Mouse (Mus musculus) fibroblast of lung, adult 2 months (primary cell): ENCODE data around the gene Parva.

Experiments
- DNase-seq: peaks from one replicate; pipeline ENCODE4 v3.0.0-alpha.2; 2011; ENCODE audit warnings: low read depth

The Parva gene

GRCm38 (mm10) chr7:112427357-112428157, at the start of gene Parva:
Gene Parva (plus strand): TSS chr7:112427505.
- peak; percentile 39 for DNase-seq

GRCm38 (mm10) chr7:112378056-112378455, 49.2 kb upstream of the Parva start:
- no peak for DNase-seq

- no peak for DNase-seq
These were observed 48.8 kb upstream of the Parva start for GRCm38 (mm10) chr7:112378476-112378875.

GRCm38 (mm10) chr7:112386521-112386920, 40.8 kb upstream of the Parva start:
- no peak for DNase-seq

GRCm38 (mm10) chr7:112387876-112388275, 39.4 kb upstream of the Parva start:
- no peak for DNase-seq

DNA sequence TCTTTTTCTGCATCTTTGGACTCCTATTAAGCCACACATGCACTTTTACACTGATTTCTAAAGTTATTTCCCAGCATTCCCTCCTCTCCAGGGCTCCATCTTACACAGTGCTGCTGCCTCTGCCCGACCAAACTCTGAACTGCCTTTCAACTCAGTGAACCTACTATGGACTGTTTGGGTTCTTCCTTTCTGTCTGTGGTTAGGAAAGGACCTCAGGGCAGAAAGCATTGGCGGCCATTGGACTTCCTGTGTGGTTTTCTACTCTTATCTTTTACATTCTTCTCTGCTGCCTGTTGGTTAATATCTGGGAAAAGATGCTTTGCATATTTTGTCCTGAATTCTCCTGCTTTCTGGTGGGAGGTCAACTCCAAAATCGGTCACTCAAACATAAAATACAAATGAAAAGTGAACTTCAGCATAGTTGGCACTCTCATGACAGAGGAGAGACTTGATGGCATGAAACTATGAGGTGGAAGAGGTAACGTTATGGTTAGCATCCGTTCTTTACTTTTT, 38.9 kb upstream of the Parva start:
- no peak for DNase-seq

- no peak for DNase-seq
These were observed 37.6 kb upstream of the Parva start for GRCm38 (mm10) chr7:112389611-112390251.

GRCm38 (mm10) chr7:112390252-112390936, 36.9 kb upstream of the Parva start:
- no peak for DNase-seq

- DNase-seq = no peak
These were observed 36.2 kb upstream of the Parva start for GRCm38 (mm10) chr7:112390937-112391605.

GRCm38 (mm10) chr7:112397786-112398185, 29.5 kb upstream of the Parva start:
- DNase-seq = no peak

GRCm38 (mm10) chr7:112399425-112400170, 27.7 kb upstream of the Parva start:
- no peak for DNase-seq

DNA sequence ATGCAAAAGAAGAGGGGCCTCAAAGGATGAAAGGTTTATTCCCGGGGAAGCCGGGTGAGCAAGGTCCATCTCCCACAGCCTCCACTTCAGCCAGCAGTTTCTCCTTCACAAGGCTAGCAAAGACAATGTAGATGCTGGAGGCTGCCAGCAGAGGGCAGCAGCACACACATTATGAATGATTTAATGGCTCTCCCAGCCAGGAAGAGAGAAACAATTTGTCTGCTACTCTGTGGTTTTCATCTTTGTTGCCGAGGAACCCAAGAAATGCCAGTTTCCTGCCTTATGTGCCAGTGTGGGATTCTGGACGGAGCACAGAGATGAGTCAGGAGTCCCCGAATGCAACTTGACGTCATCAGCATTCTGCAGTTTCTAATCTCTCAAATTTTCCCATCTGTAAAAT, 27.1 kb upstream of the Parva start:
- peak; percentile 69 for DNase-seq

GRCm38 (mm10) chr7:112405061-112405460, 22.2 kb upstream of the Parva start:
- no peak for DNase-seq

GRCm38 (mm10) chr7:112405578-112405977, 21.7 kb upstream of the Parva start:
- DNase-seq = no peak

DNA sequence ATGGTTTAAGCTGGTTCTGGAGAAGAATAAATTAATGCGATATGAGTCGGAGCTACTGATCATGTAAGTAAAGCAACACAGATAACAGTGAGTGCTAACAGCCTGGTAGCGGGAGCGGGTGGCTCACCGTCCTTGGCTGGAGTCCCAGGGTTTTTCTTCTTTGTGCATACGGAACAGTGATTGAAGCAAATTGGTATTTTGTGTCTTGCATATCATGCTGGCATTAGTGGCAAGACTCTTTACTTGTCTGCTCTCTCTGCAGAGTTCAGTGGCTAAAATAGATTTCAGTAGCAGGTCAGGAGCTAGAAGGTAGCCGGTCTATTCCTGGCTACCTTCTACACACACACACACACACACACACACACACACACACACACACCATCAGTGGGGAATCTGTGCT, 19.7 kb upstream of the Parva start:
- DNase-seq = no peak

DNA sequence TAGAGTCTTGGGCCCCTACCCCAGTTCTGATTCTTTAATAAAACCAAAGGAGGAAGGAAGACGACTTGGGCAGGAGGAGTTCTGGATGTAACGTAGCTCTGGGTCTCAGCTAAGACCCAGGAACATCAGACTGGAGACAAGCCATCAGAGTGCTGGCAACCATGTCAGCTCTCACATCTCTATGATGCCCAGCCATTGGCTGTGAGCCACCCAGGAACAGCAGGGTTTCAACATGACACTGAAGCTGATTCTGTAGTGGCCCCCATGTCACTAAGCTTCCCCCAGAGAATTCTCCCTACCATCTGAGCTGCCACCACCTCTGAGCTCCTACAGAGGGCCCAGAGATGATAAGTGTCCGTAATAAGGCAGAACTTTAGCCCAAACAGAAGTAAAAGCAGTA, 17.3 kb upstream of the Parva start:
- DNase-seq = no peak

GRCm38 (mm10) chr7:112413286-112413685, 14.0 kb upstream of the Parva start:
- DNase-seq = no peak

DNA sequence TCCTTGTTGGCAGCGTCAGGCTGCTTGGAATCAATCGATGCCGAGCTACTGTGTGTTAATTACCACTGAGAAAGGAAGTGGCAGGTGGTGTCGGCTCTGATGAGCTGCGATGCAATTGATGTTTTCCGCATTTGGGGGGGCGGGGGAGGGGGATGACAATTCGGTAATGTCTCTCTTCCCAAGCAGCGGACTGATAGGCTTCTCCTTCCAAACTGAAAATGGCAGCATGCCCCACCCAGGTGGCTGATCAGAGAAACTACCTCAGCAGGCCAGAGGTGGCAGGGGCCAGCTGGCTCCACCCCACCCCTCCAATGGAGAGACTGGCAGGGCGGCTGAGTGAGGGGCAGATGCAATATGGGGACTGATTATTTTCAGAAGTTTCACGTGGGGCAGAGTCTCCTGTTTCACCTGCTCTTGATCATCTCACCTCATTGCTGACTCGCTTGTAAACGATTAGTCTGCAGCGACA, 11.2 kb upstream of the Parva start:
- DNase-seq = no peak

GRCm38 (mm10) chr7:112416730-112417513, 10.4 kb upstream of the Parva start:
- no peak for DNase-seq

GRCm38 (mm10) chr7:112417598-112417997, 9.7 kb upstream of the Parva start:
- no peak for DNase-seq

- DNase-seq = no peak
These were observed 3.9 kb upstream of the Parva start for GRCm38 (mm10) chr7:112423438-112423837.
